Mouse (Mus musculus) ovary, postnatal 36 days (tissue): ENCODE results near the gene Htt.

ENCODE experiments used
- DNase-seq: peaks from one replicate; pipeline ENCODE4 v3.0.0; 2022; ENCODE audit warnings: low spot score, mixed read lengths

Htt gene

DNA sequence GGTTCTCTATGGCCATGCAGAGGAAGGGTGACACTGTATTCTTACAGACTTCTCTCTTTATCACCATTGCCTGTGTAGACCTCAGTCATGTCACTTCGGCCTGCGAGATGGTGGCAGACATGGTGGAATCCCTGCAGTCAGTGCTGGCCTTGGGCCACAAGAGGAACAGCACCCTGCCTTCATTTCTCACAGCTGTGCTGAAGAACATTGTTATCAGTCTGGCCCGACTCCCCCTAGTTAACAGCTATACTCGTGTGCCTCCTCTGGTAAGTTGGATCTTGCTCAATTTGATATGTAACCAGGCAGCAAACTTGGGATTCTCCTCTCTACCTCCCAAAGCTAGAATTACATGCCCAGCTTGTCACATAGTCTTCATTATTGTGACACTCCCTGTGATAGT, 127.7 kb downstream of the Htt start:
- no peak for DNase-seq

DNA sequence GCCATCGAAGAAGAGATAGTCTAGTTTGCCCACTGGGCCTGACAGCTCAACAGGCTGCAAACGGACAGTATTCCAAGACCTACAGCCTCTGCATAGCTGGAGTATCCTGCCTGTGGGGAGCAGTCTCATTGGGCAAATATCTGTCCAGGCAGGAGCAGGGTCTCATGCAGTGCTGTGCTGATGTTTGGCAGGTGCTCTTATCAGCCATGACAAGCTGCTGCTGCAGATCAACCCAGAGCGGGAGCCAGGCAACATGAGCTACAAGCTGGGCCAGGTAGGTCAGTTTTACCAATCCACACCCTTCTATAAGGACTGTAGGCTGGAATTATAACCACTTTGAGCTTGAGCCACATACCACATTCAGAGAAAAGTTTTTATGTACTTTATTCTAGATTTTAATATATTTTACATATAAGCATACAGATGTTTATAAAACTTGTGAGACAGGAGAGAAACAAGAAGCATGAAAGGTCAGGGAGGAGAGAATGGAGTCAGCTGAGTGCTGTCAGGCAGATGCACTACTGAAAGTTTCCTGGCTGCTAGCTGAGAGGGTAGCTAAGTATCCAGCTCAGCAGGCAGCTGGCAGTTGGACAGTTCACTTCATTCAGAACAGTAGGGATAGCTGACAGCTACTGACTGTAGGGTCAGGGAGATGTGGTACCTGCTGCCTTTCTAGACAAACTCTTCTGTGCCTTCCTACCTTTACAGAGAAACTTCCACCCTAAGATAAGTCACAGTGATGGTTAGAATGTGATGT, 135.3 kb downstream of the Htt start:
- no peak for DNase-seq

DNA sequence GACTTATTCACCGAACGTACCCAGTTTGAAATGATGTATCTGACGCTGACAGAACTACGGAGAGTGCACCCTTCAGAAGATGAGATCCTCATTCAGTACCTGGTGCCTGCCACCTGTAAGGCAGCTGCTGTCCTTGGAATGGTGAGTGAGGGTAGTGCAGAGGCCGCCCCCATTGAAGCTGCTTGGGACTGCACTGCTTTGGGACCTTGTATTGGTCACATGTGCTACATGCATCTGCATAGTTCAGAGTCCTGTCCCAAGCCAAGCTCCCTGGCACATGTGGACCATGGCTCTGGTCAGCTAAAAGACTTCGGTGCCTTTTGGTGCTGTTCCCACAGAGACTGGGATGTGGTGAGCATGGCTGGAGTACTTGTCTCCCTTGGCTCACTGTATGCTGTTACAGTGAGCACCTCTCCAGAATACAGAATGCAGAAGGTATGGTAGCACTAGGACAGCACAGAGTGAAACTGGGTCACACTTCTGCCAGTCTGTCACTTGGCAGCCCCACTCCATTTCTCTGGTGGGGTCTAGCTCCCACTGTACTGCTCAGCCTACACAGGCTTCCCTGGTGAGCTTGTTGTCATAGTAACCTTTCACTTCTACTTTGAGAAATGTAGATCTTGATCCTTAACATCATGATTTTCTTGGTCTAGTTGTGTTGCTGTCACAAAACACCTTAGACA, 138.4 kb downstream of the Htt start:
- no peak for DNase-seq

DNA sequence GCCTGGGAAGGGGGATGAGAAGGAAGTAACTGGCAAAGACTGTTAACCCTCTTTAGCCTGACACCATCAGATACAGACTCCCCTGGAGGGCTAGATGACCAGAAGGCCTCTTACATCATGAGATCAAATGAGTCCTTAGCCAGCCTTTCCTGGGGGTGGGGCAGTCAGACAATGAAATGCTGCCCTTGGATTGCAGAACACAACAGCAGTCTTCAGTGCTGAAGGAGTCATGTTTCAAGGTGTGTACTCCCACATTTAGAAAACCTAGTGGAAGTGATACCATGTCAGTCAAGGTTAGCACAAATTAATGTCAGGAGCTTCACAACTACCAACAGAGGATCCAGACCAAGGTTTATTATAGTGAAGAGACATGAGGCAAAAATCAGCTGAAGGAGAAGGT, 140.8 kb downstream of the Htt start:
- no peak for DNase-seq

DNA sequence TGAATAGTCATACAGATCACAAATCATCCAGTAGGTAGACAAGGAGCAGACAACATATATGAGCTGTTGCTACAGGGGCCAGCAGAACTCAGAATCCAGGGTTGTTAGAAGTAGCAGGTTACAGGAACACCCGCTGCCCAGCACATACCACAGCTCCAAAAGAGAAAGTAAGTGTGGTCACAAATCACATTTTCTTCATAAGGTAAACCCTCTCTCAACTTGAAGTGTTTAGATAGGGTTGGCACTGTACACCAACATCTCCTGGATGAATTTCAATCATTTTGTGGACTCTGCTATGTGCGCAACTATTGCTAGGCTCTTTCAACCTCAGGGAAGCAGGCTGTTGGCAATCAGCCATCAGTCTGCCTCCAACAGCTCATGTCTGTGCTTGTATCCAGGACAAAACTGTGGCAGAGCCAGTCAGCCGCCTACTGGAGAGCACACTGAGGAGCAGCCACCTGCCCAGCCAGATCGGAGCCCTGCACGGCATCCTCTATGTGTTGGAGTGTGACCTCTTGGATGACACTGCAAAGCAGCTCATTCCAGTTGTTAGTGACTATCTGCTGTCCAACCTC, 141.4 kb downstream of the Htt start:
- DNase-seq: peak; percentile 46

DNA sequence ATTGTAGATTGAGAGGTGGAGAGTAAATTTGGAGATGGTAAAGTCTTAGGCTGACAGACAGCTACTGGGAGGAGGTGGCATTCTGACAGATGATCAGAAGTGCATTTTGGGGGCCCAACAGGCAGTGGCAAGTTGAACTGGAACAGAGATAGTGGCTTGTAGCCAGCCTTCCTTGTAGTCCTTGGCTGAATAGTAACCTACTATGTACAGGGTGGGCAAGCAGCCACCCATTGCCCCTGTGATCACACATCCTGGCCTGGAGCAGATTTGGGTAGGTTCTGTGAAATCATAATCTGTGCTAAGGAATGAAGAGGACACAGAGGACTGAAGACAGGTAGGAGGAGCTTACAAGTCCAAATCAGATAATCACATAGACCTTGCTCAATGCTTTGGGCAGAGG, 142.9 kb downstream of the Htt start:
- no peak for DNase-seq

DNA sequence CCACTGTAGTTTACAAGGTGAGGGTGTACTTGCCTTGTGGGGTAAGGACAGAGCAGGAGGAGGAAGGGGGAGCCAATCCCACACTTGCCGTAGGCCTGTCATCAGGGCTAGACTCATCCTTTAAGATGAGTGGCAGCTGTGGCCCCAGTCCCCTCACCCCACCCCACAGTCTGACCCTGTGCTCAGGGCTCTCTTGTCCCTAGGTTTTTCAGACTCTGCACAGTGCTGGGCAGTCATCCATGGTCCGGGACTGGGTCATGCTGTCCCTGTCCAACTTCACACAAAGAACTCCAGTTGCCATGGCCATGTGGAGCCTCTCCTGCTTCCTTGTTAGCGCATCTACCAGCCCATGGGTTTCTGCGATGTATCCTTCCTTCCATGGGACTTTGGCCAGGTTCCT, 145.7 kb downstream of the Htt start:
- no peak for DNase-seq

DNA sequence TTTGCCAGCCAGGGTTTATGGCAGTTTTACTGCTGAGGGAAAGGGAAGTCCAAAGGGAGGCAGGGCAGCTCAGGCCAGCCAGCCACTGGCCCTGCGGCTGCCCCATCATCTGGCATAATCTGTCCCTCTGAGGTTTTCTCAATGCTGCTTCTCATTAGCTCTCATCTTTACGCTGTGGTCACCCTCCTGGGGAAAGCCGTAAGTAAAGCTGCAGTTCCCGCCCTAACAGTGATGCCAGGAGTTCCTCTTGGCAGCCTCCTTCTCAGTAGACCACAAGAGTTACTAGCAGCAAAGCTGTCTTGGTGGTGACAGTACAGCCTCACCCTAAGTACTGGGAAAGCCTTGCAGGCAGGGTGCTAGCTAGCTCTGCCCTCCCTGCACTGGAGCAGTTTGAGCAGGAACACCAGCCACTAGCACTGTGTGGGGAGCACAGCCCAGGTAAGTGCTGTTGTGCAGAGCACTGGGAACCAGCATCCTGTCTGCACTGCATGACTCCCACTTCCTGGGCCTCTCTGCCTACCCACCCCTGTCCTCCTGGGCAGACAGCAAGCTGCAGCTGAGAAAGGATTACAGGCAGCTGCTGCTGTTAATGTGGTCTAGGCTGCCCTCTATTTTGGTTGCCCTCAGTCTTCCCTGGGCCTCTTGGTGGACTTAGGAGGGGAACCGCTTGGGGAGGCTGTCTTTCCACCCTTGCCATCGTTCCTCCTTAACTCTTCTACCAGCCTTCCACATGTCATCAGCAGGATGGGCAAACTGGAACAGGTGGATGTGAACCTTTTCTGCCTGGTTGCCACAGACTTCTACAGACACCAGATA, 146.6 kb downstream of the Htt start, which contains the start of gene Msantd1:
TSS of gene Msantd1 (plus strand) at position 103 of the 816 bp plus-strand sequence.
- DNase-seq: no peak

DNA sequence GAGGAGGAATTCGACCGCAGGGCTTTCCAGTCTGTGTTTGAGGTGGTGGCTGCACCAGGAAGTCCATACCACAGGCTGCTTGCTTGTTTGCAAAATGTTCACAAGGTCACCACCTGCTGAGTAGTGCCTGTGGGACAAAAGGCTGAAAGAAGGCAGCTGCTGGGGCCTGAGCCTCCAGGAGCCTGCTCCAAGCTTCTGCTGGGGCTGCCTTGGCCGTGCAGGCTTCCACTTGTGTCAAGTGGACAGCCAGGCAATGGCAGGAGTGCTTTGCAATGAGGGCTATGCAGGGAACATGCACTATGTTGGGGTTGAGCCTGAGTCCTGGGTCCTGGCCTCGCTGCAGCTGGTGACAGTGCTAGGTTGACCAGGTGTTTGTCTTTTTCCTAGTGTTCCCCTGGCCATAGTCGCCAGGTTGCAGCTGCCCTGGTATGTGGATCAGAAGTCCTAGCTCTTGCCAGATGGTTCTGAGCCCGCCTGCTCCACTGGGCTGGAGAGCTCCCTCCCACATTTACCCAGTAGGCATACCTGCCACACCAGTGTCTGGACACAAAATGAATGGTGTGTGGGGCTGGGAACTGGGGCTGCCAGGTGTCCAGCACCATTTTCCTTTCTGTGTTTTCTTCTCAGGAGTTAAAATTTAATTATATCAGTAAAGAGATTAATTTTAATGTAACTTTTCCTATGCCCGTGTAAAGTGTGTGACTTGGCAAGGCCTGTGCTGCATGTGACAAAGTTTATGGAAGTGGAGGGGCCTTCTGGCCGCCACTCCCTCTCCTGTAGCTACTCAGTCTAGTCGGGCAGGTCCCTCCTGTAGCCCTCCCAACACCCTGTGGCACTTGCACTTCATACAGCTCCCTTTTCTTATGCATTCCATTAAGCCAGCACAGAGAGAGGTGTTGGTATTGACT, 147.4 kb downstream of the Htt start:
- no peak for DNase-seq

DNA sequence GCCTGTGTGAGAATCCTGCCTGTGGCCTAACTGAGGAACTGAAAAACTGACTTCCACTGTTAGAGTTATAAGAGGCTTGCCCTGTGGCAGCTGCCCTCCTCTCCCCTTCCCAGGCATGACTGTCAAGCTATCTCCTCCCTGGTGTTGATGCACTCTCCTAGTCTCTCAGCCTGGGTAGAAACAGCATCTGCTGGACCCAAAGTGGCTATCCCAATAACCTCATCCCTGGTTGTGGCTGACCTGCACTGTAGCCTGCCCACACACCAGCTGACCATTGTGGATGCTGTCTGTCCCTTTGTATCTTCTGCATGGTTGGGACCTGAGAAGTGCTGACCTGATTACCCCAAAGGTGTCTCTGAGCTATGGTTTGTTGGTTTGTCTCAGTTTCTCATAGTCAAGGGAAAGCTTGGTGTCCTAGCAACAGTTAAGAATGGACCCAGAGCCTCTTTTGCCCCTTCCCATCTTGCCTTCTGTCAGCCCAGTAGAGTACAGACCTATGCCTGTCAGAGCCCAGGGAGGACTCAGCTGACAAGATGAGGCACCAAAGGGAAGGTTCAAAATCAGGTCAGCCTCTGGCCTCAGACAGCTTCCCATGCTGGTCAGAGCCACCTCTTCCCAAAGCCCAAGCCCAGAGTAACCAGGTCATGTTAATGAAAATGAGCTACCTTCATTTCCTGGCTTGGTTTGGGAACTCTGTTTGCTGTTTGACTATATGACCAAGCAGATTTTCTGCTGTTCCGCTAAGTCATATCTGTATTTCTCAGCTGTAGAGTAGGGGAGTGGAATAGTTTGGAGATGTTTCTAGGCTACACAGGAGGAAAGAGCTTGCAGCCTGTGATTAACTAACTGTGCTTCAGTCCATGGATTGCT, 148.3 kb downstream of the Htt start:
- DNase-seq: no peak

DNA sequence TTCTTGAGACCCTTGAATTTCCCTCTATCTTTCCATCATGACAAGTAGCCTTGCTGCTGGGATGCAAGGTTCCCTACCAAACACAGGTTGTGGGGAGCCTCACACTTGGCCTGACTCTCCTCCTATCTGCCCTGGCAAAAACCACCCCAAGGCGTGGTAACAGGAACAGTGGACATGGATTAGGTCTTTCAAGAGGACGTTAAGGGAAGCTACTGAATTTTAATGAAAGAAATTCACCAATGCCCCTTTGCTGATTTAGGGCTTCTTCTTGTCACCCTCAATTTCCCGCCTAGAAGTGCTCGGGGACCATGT, 148.9 kb downstream of the Htt start:
- no peak for DNase-seq

DNA sequence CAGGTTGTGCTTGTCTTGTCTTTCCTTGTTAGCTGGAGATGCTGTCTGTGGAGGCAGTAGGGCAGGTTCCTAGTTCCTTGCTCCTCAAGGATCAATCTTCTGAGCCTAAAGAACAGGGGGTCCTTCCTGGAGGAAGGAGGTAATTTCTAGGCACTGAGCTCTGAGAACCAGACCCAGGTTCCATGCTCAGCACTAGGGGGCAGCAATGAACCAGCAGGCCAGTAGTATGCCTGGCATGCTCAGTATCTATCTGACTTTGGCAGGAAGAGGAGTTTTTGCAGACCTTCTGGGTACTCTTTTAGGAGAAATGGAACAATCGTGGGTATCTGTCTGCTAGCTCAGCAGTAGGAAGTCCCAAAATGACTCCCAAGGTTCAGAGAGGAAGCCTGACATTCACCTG, 154.3 kb downstream of the Htt start:
- DNase-seq: peak; percentile 73

DNA sequence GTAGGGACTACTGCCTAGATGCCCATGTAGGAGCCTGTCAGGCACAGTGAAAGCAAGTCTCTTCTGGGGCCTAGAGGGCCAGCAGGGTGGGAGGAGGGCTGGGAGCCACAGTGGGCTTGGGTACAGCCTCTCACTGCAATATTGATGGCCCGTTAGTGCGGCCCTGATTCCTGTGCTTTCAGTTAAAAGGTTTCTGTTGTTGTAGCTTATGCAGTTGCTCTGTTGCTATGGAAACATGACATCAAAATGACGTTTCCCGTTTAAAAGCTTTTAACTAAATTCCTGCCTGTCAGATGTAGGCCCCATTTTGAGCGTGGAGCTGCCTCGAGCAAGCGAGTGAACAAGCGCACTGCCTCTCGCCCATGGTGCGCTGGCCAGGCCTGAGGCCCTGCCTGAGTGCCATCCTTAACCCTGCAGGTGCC, 155.7 kb downstream of the Htt start:
- no peak for DNase-seq

DNA sequence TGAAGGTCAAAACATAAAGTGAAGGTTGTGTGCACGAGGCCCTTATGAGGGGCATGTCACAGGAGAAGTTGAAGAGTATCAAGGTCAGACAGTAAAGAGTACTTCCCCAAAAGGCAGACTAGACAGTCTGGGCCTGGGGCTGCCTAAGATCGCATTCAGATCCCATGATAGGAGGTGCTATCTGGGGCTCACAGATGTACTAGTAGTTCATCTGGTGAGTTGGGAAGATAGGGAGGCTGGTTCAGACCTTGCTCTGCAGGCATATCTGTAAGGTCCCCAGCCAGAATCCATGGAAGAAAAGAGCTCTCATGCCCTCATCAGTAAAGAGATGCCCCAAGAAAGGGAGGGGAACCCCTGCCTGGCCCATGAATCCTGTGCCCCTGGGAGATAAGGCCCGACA, 157.2 kb downstream of the Htt start:
- DNase-seq: no peak

DNA sequence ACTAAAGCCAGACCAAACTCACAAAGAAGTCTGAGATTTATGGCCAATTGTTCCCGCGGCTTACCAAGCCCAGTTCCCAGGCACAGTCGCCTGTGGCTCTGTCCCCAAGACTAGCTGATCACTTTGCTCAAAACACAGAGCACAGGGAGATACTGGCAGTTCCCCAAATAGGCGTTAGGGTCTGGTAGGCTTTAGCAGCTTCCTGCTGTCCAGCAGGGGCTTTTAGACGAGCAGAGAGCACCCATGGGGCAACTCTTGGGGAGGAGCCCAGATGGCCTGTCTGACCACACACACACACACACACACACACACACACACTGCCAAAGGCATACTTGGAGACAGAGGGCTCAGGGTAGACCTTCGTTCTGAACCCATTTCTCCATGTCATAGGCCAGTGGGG, 161.0 kb downstream of the Htt start:
- DNase-seq: no peak

DNA sequence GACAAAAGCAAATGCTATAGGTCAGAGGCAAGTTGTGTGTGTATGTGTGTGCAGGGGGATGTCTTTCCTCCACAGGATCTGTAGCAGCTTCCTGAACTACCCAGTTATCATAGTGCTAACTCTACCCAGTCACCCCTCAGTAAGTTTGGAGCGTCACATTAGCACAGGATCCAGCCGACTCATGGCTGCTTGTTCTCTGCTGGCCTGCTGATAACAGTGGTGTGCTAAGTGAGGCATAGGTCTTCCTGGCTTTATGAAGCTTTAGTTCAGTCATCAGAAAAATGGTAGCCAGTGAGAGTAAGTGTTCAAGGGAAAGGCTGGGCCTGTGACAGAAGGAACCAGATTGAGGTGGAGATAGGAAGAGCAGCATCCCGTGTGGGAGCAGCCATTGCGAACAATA, 162.4 kb downstream of the Htt start:
- DNase-seq: no peak

DNA sequence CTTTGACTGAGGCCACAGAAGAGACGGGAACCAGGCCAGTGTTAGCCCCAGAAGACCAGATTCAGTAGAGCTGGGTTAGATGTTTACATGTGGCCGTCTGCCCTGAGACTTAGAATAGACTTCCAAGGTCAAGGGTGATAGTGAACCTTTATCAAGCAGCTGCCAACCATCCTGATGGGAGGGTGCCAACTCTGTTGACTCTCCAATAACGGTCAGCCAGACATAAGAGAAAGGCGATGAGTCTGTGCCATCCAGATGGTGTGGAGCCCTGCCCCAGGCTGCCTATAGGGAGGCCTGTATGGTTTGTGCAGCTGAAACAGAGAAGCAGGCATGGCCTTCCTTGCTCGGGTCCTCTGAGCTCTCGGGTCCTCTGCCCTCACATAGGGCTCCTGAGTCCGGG, 163.0 kb downstream of the Htt start:
- DNase-seq: peak; percentile 38

DNA sequence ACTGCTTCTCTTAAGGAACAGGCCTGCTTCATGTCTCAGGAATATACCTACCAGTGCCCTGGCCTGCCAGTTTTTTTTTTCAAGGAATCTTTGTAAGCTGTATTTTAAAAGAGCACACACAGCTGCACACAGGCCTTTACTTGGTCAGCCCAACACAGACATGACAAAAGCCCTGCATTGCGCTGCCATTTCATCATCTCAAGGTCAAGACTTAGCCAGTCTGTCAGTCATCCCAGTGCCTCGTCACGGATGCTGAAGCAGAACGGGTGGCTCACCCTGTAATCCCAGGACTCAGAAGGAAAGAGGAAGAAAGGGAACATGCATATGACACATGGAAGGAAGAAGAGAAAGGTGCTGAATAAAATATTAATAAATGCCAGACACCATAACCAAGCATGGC, 166.1 kb downstream of the Htt start:
- no peak for DNase-seq

DNA sequence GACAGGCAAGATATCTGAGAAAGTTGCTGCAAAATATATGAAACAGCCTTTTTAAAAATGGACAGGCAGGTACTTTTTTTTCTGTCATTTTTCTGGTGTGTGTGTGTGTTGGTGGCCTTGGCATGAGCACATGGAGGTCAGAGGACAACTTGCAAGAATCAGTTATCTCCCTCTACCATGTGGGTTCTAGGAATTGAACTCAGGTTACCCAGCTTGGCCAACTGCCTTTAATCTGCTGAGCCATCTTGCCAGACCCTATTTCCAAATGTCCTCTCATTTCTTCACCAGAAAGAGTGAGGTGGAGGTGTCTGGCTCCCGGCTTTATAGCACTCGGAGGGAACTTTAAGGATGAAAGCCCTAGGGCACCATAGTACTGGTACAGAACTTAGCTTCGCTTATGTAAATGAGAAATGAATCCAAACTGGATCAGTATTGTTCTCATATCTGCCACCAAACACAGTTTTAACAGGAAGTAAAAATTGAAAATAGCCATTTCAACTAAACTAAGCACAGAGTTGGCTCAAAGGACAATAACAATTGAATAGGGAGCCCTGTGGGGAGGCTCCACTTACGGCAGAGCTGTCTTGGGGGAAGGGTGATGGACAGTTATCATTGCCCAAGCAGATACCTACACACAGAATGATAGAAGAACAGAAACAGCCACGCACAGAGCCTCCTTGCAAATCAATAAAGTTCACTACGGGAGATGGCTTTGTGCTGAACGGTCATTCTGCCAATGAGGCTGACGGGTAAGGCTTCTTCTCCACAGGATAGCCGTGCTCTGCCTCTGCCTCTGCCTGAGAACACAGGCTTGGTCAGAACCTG, 168.8 kb downstream of the Htt start:
- no peak for DNase-seq

DNA sequence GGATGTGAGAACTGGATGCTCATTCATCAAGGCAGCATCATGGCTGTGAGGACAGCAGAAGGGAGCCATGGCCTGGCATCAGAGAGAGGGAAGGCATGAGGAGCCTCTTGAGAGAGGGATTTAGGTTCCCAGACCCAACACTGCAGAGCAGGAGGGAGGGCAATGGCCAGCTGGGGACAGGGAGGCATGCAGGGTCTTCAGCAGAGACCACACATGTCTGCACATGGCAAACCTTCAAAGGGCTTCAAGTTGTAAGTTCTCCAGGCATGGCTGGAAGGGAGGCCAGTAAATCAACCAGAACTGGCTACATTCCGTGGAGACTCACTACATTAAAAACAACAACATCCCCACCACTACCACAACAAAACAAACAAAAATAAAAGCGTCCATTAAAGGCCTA, 169.6 kb downstream of the Htt start:
- no peak for DNase-seq
